Mouse (Mus musculus) testis, adult 2 months (tissue): ENCODE measurements around the gene Tgif1. TPM values are rescaled to one million over a fixed set of nuclear protein-coding genes. Genes with fewer than 3 reads are reported as not detected.
"Not testable (repeated sequence)": the region's sequence is repeated elsewhere in the genome, so short reads cannot be mapped to it uniquely, and the experiment has no call there.

Source experiments
- H3K27ac ChIP-seq: fragments of 200-500 bp; 2 replicates; pipeline ENCODE4 v1.5.1; 2012; ENCODE audit warnings: low read depth, low read length; ENCODE audit not compliant: control insufficient read depth, insufficient read depth
- H3K27me3 ChIP-seq: fragments of 200-500 bp; 2 replicates; pipeline ENCODE4 v1.6.1; 2012; ENCODE audit warnings: mild to moderate bottlenecking, low read length, moderate library complexity; ENCODE audit not compliant: control insufficient read depth, insufficient read depth
- H3K36me3 ChIP-seq: fragments of 200-500 bp; 2 replicates; pipeline ENCODE4 v1.6.1; 2012; ENCODE audit warnings: mild to moderate bottlenecking, low read length; ENCODE audit not compliant: control insufficient read depth, insufficient read depth
- H3K4me1 ChIP-seq: fragments of 200-500 bp; 2 replicates; pipeline ENCODE4 v1.6.1; 2012; ENCODE audit warnings: low read length; ENCODE audit not compliant: control insufficient read depth, insufficient read depth
- H3K4me3 ChIP-seq: fragments of 200-500 bp; 2 replicates; pipeline ENCODE4 v1.5.1; 2012; ENCODE audit warnings: low read depth, mild to moderate bottlenecking, low read length, moderate library complexity, mixed read lengths; ENCODE audit not compliant: control insufficient read depth
- CTCF ChIP-seq: fragments of 200-500 bp; IDR thresholded peaks from 2 replicates; pipeline ENCODE4 v1.5.1; 2012; ENCODE audit warnings: low read depth, mild to moderate bottlenecking, inconsistent platforms, low read length, moderate library complexity; ENCODE audit not compliant: control insufficient read depth, insufficient read depth, insufficient replicate concordance
- POLR2A ChIP-seq: fragments of 200-500 bp; IDR thresholded peaks from 2 replicates; pipeline ENCODE4 v1.6.1; 2012; ENCODE audit warnings: low read depth, mild to moderate bottlenecking, inconsistent platforms, low read length, moderate library complexity; ENCODE audit not compliant: control insufficient read depth
- polyA plus RNA-seq: library from polyadenylated mRNA; depleted of rRNA; stranded (reverse); fragments of >200 nt; gene quantifications from 2 replicates; pipeline ENCODE4 v1.2.3, GENCODE M21; 2012

Gene Tgif1
- polyA plus RNA-seq, 1 experiment: 50.9 TPM

DNA sequence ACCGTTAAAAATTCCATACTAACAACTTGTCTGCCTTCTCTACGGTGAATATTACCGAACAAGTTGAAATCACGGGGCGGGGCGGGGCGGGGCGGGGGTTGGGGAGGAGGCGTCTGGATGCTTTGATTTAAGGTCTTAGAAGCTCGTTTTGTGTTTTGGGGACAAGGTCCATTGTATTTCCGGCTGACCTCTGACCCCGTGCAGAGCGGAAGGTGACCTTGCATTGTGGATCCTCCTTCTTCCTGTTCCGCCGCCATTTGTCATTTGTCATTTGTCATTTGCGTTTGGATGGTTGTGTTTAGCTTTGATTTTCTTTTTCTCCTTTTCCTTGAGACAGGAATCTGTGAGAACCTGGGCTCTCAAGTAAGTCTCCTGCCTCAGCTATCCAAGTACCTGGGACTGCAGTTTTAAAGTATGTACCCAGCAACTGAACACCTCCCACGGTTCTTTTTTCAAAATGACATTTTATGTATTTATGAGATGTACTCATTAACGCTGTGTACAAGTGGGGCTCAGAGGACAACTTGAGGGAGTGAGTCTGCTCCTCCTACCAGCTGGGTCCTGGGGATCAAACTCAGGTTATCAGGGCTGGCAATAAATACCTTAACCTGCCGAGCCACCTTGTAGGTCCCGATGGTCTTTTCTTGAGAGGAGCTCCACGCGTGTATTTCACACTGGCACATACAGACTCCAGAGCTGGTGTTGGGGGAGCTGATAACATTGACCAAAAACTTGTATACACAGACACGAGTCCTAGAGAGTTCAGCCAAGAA, 23.2 kb downstream of the Tgif1 start:
- no peak overlapping the region for H3K27ac ChIP-seq
- H3K36me3 ChIP-seq: no peaks in the 10 kb centered on the region
- H3K4me1 ChIP-seq: peaks cover 15% of the 10 kb centered on the region
- no peak overlapping the region for H3K4me3 ChIP-seq
- TF ChIP-seq POLR2A: no peak
- TF ChIP-seq CTCF: no peak
- H3K27me3 ChIP-seq: no peaks in the 10 kb centered on the region

GRCm38 (mm10) chr17:70829217-70829616, 24.1 kb downstream of the Tgif1 start:
- H3K27ac ChIP-seq: no peak overlapping the region
- no peaks in the 10 kb centered on the region for H3K27me3 ChIP-seq
- TF ChIP-seq CTCF (no peak), POLR2A (no peak)
- peaks cover 12% of the 10 kb centered on the region for H3K4me1 ChIP-seq
- H3K4me3 ChIP-seq: no peak overlapping the region
- no peaks in the 10 kb centered on the region for H3K36me3 ChIP-seq

DNA sequence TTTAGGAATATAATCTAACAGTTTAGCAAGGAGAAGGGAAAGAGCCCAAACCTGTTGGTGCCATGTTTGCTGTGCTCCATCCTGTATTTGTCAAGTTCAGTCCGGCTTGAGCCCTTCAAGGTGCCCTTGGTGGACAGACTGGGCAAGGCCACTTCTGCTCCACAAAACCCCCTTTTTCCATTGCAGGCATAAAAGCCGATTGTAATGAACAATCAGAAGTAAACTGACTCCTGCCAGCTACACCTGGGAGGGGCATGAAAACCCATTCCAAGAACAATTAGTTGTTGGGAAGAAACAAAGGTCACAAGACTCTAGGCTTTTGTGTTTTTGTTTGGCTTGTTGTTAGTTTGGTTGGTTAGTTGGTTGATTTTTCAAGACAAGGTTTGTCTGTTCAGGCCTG, 24.8 kb downstream of the Tgif1 start:
- no peak overlapping the region for H3K4me3 ChIP-seq
- no peak overlapping the region for H3K27ac ChIP-seq
- TF ChIP-seq POLR2A (no peak), CTCF (no peak)

GRCm38 (mm10) chr17:70828180-70828528, 25.2 kb downstream of the Tgif1 start:
- H3K27ac ChIP-seq: no peak overlapping the region
- no peaks in the 10 kb centered on the region for H3K27me3 ChIP-seq
- no peak overlapping the region for H3K4me3 ChIP-seq
- TF ChIP-seq CTCF: no peak
- TF ChIP-seq POLR2A: no peak
- peaks cover 15% of the 10 kb centered on the region for H3K4me1 ChIP-seq
- no peaks in the 10 kb centered on the region for H3K36me3 ChIP-seq

More for the DNA sequence above, 24.8 kb downstream of the Tgif1 start:
- Histone ChIP-seq H3K27me3 (no peaks in the 10 kb centered on the region), H3K36me3 (no peaks in the 10 kb centered on the region), H3K4me1 (peaks cover 12% of the 10 kb centered on the region)

GRCm38 (mm10) chr17:70827463-70828179, 25.7 kb downstream of the Tgif1 start:
- H3K27me3 ChIP-seq, H3K36me3 ChIP-seq, H3K27ac ChIP-seq, H3K4me3 ChIP-seq: not testable (repeated sequence)
- peaks cover 12% of the 10 kb centered on the region for H3K4me1 ChIP-seq

DNA sequence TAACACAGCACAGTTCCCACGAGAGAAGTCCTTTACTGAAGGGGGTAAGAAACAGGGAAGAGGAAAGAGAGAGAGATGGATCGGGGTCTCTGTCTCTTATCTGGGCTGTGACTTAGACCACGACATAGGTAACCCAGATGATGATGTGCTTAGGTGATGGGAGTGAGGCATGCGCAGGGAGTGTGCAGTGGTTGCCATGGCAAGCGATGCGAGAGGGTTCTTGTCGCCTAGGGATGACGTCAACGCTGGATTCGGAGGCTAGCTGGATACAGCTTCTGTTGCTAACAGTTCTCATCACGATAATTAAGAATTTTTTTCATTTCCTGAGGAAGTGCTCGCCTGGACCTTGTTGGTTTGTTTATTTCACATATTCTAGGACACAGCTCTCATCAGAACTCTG, 27.1 kb downstream of the Tgif1 start:
- no peaks in the 10 kb centered on the region for H3K36me3 ChIP-seq
- no peaks in the 10 kb centered on the region for H3K27me3 ChIP-seq
- TF ChIP-seq CTCF (no peak), POLR2A (no peak)
- H3K27ac ChIP-seq: no peak overlapping the region
- H3K4me3 ChIP-seq: no peak overlapping the region
- peaks cover 4% of the 10 kb centered on the region for H3K4me1 ChIP-seq

GRCm38 (mm10) chr17:70823083-70823482, 30.3 kb downstream of the Tgif1 start:
- H3K4me3 ChIP-seq: no peak overlapping the region
- no peak overlapping the region for H3K27ac ChIP-seq
- H3K4me1 ChIP-seq: peaks cover 6% of the 10 kb centered on the region
- H3K27me3 ChIP-seq: 0 out of 2 replicates have a peak, but pooled peaks cover under 1% of the 10 kb centered on the region
- TF ChIP-seq POLR2A (no peak), CTCF (no peak)
- H3K36me3 ChIP-seq: no peaks in the 10 kb centered on the region
